Mouse (Mus musculus): ENCODE measurements around the gene Stox2.

GRCm38 (mm10) chr8:47287201-47287621 lies 159.0 kb downstream of the Stox2 start:
- no peak for TF ChIP-seq TAL1 (IDR thresholded peaks at IDR 0.05; ENCODE audit: low read length)
- TF ChIP-seq GATA1 (IDR thresholded peaks at IDR 0.05; ENCODE audit: low read length) = no peak

All from erythroblast, embryonic 14.5 days (primary cell).